In the genomic region with DNA sequence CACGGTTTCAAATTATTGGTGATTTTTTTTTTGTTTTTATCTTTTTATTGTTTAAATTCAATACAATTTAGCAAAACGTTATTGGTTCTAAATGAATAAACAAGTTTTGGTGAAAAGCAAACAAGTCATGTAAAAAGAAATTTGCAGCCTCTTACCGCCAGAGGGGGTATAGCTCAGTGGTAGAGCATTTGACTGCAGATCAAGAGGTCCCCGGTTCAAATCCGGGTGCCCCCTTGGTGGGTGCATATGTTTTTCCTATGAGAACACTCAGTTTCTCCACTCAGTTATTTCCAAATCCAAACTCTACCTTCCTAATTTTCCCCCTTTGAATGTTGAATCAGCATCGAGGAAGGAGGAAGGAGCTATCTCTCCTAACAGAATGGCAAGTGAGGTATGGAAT, we compare ENCODE assay signal across 10 mouse cellular contexts. TPM values are rescaled to one million over a fixed set of nuclear protein-coding genes. Genes with fewer than 3 reads are reported as not detected.
A peak's percentile ranks its signal among the peaks of the same experiment; 100 is the strongest.
DNase-seq lines count a peak whose midpoint lies in the region; ATAC-seq and TF ChIP-seq lines count a peak whose summit lies in the region.
"Had no signal": no experiment of that assay in that cellular context is flagged by ENCODE, and none has a peak within 500 bp of the region (broad histone marks: within the 10 kb centered on the region; RNA-seq: fewer than 3 reads in every experiment).

No protein-coding gene starts in this region.

- dilution Hi-C loops in CH12.LX (cut with MboI; ENCODE audit: extremely low pct_ligation_motif_present, extremely low pct_unique_long_range_greater_than_20kb, low sequenced_read_pairs), result no loop called here

- H3K4me3 ChIP-seq in heart, embryonic 11.5 days (ENCODE audit: low read depth, low read length), result no peak overlapping the region
- peak overlapping the region; percentile 7 to 26 (median 19) for H3K4me3 ChIP-seq in CH12.LX (replicated peaks in 1 of 3; ENCODE audit: low read depth in 2 of 3, low read length in 2 of 3, poor library complexity in 1 of 3)
- H3K4me3 ChIP-seq: limb, embryonic 12.5 days had no signal

- H3K36me3 ChIP-seq in heart, embryonic 11.5 days (ENCODE audit: control insufficient read depth, insufficient read depth, low read length), result no peaks in the 10 kb centered on the region
- peaks cover 0 to under 1% of the 10 kb centered on the region in 2 experiments for H3K36me3 ChIP-seq in CH12.LX (replicated peaks in 1 of 2; ENCODE audit: control insufficient read depth in 1 of 2, insufficient read depth in 1 of 2, low read length in 1 of 2)
- H3K36me3 ChIP-seq: limb, embryonic 12.5 days had no signal

- no peak for TF ChIP-seq POLR2A in CH12.LX (IDR thresholded peaks at IDR 0.05; ENCODE audit: low read depth, low read length)
- TF ChIP-seq POLR2A in brain, embryonic 14.5 days (IDR thresholded peaks at IDR 0.05; ENCODE audit: borderline replicate concordance, extremely low read depth, insufficient read depth, insufficient read length, poor library complexity, severe bottlenecking), result no peak

- WGBS in heart, embryonic 11.5 days (ENCODE audit: insufficient replicate concordance), result 5% methylated on average over 6 of the region's 6 CpGs

- no peak overlapping the region for H3K4me2 ChIP-seq in heart, embryonic 11.5 days
- H3K4me2 ChIP-seq in CH12.LX (ENCODE audit: insufficient read depth, low read depth, poor library complexity, severe bottlenecking), result no peak overlapping the region
- H3K4me2 ChIP-seq: limb, embryonic 12.5 days had no signal

- no peak for ATAC-seq in heart, embryonic 11.5 days (replicated peaks; ENCODE audit: insufficient number of reproducible peaks, low FRiP score, low TSS enrichment)
- ATAC-seq in inflammation-experienced regulatory T-cells, adult 6 months, result no peak

- H3K4me1 ChIP-seq in heart, embryonic 11.5 days (ENCODE audit: control insufficient read depth, insufficient read depth, low read length), result peaks cover 15% of the 10 kb centered on the region
- peaks cover 13 to 51% of the 10 kb centered on the region in 2 experiments for H3K4me1 ChIP-seq in CH12.LX (ENCODE audit: control insufficient read depth in 1 of 2, insufficient read depth in 2 of 2)

- no peaks in the 10 kb centered on the region for H3K9me3 ChIP-seq in heart, embryonic 11.5 days (replicated peaks; ENCODE audit: control insufficient read depth, low read length)
- H3K9me3 ChIP-seq in CH12.LX (replicated peaks; ENCODE audit: low read length), result no peaks in the 10 kb centered on the region
- H3K9me3 ChIP-seq: limb, embryonic 12.5 days had no signal

- DNase-seq in heart, adult 8-10 months (ENCODE audit: low spot score), result peak; percentile 85
- DNase-seq in CH12.LX (ENCODE audit: extremely low read depth), result peak; percentile 88
- peak; percentile 73 for DNase-seq in brain, embryonic 14.5 days (ENCODE audit: low read depth)
- peak; percentile 48 for DNase-seq in gastrocnemius, postnatal 25 days
- peak; percentile 66 for DNase-seq in left cerebral cortex, postnatal 36 days (ENCODE audit: low spot score in 2 of 2)
- peak; percentile 82 for DNase-seq in retina, embryonic 14.5 days (ENCODE audit: low spot score)

- intact Hi-C loops in left cerebral cortex, postnatal 36 days (cut with DNase I), result loop anchor here (1.0 to 2.0 kb wide), 2 partner anchors 14 to 191 kb away; partner anchors contain the start of gene Rpl23

- H3K9ac ChIP-seq in heart, embryonic 11.5 days (ENCODE audit: low read depth, low read length), result no peak overlapping the region
- no peak overlapping the region for H3K9ac ChIP-seq in CH12.LX (ENCODE audit: insufficient read depth, low read depth)
- H3K9ac ChIP-seq: limb, embryonic 12.5 days had no signal

- no peak; the same call in 1 of the 2 replicates for TF ChIP-seq RAD21 in CH12.LX (IDR thresholded peaks at IDR 0.05; ENCODE audit: low read depth, low read length)

- H3K27ac ChIP-seq in heart, embryonic 11.5 days (ENCODE audit: low read depth, low read length), result no peak overlapping the region
- H3K27ac ChIP-seq in CH12.LX (ENCODE audit: insufficient read depth, low read depth), result no peak overlapping the region
- H3K27ac ChIP-seq: limb, embryonic 12.5 days had no signal

- in situ Hi-C loops in CH12.LX (cut with MboI; ENCODE audit: low pct_ligation_motif_present, low pct_unique_long_range_greater_than_20kb, low sequenced_read_pairs), result loop anchor here (5.0 kb wide), 3 partner anchors 45 to 190 kb away; partner anchors contain the start of genes B230217C12Rik, Fbxo47 and Plxdc1

- TF ChIP-seq CTCF in CH12.LX (conservative IDR thresholded peaks at IDR 0.05 in 1 of 2, IDR thresholded peaks at IDR 0.05 in 1 of 2; ENCODE audit: low read depth in 2 of 2, low read length in 2 of 2), result peak in 1 of 2 experiments; percentile 42; a peak in 2 of 4 replicates
- peak; percentile 9; the same call in 1 of the 2 replicates for TF ChIP-seq CTCF in brain, embryonic 14.5 days (IDR thresholded peaks at IDR 0.05; ENCODE audit: borderline replicate concordance, extremely low read depth, insufficient read depth, insufficient read length)

- TF ChIP-seq EP300 in CH12.LX (IDR thresholded peaks at IDR 0.05; ENCODE audit: low read length), result no peak

- H3K79me2 ChIP-seq in CH12.LX (replicated peaks; ENCODE audit: control insufficient read depth, extremely low read depth, insufficient read depth, poor library complexity, severe bottlenecking), result no peaks in the 10 kb centered on the region

- no peaks in the 10 kb centered on the region for H3K27me3 ChIP-seq in heart, embryonic 11.5 days (ENCODE audit: control insufficient read depth, insufficient read depth, low read length)
- H3K27me3 ChIP-seq in CH12.LX (replicated peaks), result no peaks in the 10 kb centered on the region
- H3K27me3 ChIP-seq: limb, embryonic 12.5 days had no signal

TF ChIP-seq in CH12.LX, 34 proteins besides CTCF, POLR2A, EP300 and RAD21 (continues in another document):
- peak; percentile 99 for TF ChIP-seq ELF1 (IDR thresholded peaks at IDR 0.05; ENCODE audit: low read depth, low read length)
- TF ChIP-seq PAX5 (IDR thresholded peaks at IDR 0.05; ENCODE audit: low read length), result no peak
- no peak for TF ChIP-seq CHD1 (IDR thresholded peaks at IDR 0.05; ENCODE audit: low read depth, low read length)
- TF ChIP-seq ZNF384 (IDR thresholded peaks at IDR 0.05; ENCODE audit: low read depth, low read length), result no peak
- peak; percentile 99 for TF ChIP-seq MAFK (IDR thresholded peaks at IDR 0.05; ENCODE audit: insufficient replicate concordance, low read length)
- TF ChIP-seq SIN3A (IDR thresholded peaks at IDR 0.05; ENCODE audit: low read length), result no peak

RNA-seq across cellular contexts. Expression of gene Lasp1, which starts 1.9 kb away (rescaled TPM):
- total RNA-seq in heart, adult 8-10 months (2022), result 10 to 100 TPM; 20.1 to 32.0 (median 25.8) TPM
- polyA plus RNA-seq in heart, embryonic 11.5 days (2014; fragmentation: Nextera tagmentation; extraction: Ambion mirVana), result 30.0 and 37.5 TPM in 2 replicates
- total RNA-seq in CH12.LX (2012; rRNA removed) (16.8 and 18.6 TPM in 2 replicates), CH12.LX (2014; rRNA removed) (12.3 and 12.5 TPM in 2 replicates)
- 45.1 and 45.4 TPM in 2 replicates for polyA plus RNA-seq in CH12.LX (2012; ENCODE audit: insufficient read length, low read depth)
- polyA plus RNA-seq in brain, embryonic 14.5 days (2012; rRNA removed), result 91.7 and 139 TPM in 2 replicates
- 10 to 100 TPM; 18.3 to 21.9 TPM for total RNA-seq in gastrocnemius, postnatal 25 days (2021)
- 100 to 1,000 TPM; 175 to 183 TPM for total RNA-seq in left cerebral cortex, postnatal 36 days (2021)
- 10 to 100 TPM; 38.6 to 64.7 (median 40.7) TPM for polyA plus RNA-seq in inflammation-experienced regulatory T-cells, adult 6 months (2017; shearing (Covaris generic))

RNA-seq across cellular contexts. Expression of gene Rpl23, which starts 14.7 kb away (rescaled TPM):
- 100 to 1,000 TPM; 425 to 610 (median 521) TPM for total RNA-seq in heart, adult 8-10 months (2022)
- 461 and 517 TPM in 2 replicates for polyA plus RNA-seq in heart, embryonic 11.5 days (2014; fragmentation: Nextera tagmentation; extraction: Ambion mirVana)
- 2,073 and 2,338 TPM in 2 replicates for total RNA-seq in CH12.LX (2012; rRNA removed)
- 1,878 and 2,226 TPM in 2 replicates for total RNA-seq in CH12.LX (2014; rRNA removed)
- 1,387 and 2,564 TPM in 2 replicates for polyA plus RNA-seq in CH12.LX (2012; ENCODE audit: insufficient read length, low read depth)
- 396 and 444 TPM in 2 replicates for polyA plus RNA-seq in brain, embryonic 14.5 days (2012; rRNA removed)
- total RNA-seq in gastrocnemius, postnatal 25 days (2021), result 100 to 1,000 TPM; 379 to 436 TPM
- 100 to 1,000 TPM; 330 to 339 TPM for total RNA-seq in left cerebral cortex, postnatal 36 days (2021)
- 1,000 to 10,000 TPM in 2 of 3 experiments, 100 to 1,000 TPM in 1; 686 to 1,148 (median 1,072) TPM for polyA plus RNA-seq in inflammation-experienced regulatory T-cells, adult 6 months (2017; shearing (Covaris generic))

RNA-seq across cellular contexts. Expression of gene 1700001P01Rik, which starts 21.2 kb away (rescaled TPM):
- total RNA-seq in heart, adult 8-10 months (2022), result not detected
- 0.38 TPM in 1 of 2 replicates, not detected in the other for polyA plus RNA-seq in heart, embryonic 11.5 days (2014; fragmentation: Nextera tagmentation; extraction: Ambion mirVana)
- total RNA-seq in CH12.LX (2012; rRNA removed), result 0.47 and 0.50 TPM in 2 replicates
- not detected in 2 replicates for total RNA-seq in CH12.LX (2014; rRNA removed)
- polyA plus RNA-seq in CH12.LX (2012; ENCODE audit: insufficient read length, low read depth), result 0.41 TPM in 1 of 2 replicates, not detected in the other
- 0.46 and 0.69 TPM in 2 replicates for polyA plus RNA-seq in brain, embryonic 14.5 days (2012; rRNA removed)
- not detected for total RNA-seq in gastrocnemius, postnatal 25 days (2021)
- 1 to 10 TPM in 1 of 2 experiments, not detected in 1; 1.1 TPM for total RNA-seq in left cerebral cortex, postnatal 36 days (2021)
- under 1 TPM in 1 of 3 experiments, not detected in 2; 0.56 TPM for polyA plus RNA-seq in inflammation-experienced regulatory T-cells, adult 6 months (2017; shearing (Covaris generic))
- total RNA-seq: common myeloid progenitor, adult 5-6 weeks had no signal
- polyA plus RNA-seq: limb, embryonic 12.5 days had no signal

RNA-seq across cellular contexts. Expression of gene Cwc25, which starts 30.6 kb away (rescaled TPM):
- 1 to 10 TPM; 6.1 to 7.1 (median 6.3) TPM for total RNA-seq in heart, adult 8-10 months (2022)
- polyA plus RNA-seq in heart, embryonic 11.5 days (2014; fragmentation: Nextera tagmentation; extraction: Ambion mirVana), result 9.2 and 9.9 TPM in 2 replicates
- total RNA-seq in CH12.LX (2012; rRNA removed) (16.7 and 17.3 TPM in 2 replicates), CH12.LX (2014; rRNA removed) (19.3 and 19.6 TPM in 2 replicates)
- polyA plus RNA-seq in CH12.LX (2012; ENCODE audit: insufficient read length, low read depth), result 21.5 and 21.7 TPM in 2 replicates
- 19.7 and 21.2 TPM in 2 replicates for polyA plus RNA-seq in brain, embryonic 14.5 days (2012; rRNA removed)
- total RNA-seq in gastrocnemius, postnatal 25 days (2021), result 1 to 10 TPM; 4.9 to 6.4 TPM
- 10 to 100 TPM; 20.2 to 20.7 TPM for total RNA-seq in left cerebral cortex, postnatal 36 days (2021)
- 10 to 100 TPM; 23.0 to 28.1 (median 23.0) TPM for polyA plus RNA-seq in inflammation-experienced regulatory T-cells, adult 6 months (2017; shearing (Covaris generic))

RNA-seq across cellular contexts. Expression of gene B230217C12Rik, which starts 43.7 kb away (rescaled TPM):
- total RNA-seq in heart, adult 8-10 months (2022), result 1 to 10 TPM in 1 of 4 experiments, under 1 TPM in 3; 0.22 to 1.7 (median 0.51) TPM
- 8.2 and 8.3 TPM in 2 replicates for polyA plus RNA-seq in heart, embryonic 11.5 days (2014; fragmentation: Nextera tagmentation; extraction: Ambion mirVana)
- 4.6 and 4.9 TPM in 2 replicates for total RNA-seq in CH12.LX (2012; rRNA removed)
- 13.7 and 14.0 TPM in 2 replicates for total RNA-seq in CH12.LX (2014; rRNA removed)
- polyA plus RNA-seq in CH12.LX (2012; ENCODE audit: insufficient read length, low read depth), result 11.9 and 12.4 TPM in 2 replicates
- polyA plus RNA-seq in brain, embryonic 14.5 days (2012; rRNA removed), result 26.7 and 27.3 TPM in 2 replicates
- total RNA-seq in gastrocnemius, postnatal 25 days (2021), result under 1 TPM; 0.48 to 0.67 TPM
- 10 to 100 TPM; 79.9 to 81.0 TPM for total RNA-seq in left cerebral cortex, postnatal 36 days (2021)
- polyA plus RNA-seq in inflammation-experienced regulatory T-cells, adult 6 months (2017; shearing (Covaris generic)), result 1 to 10 TPM; 2.1 to 3.0 (median 2.3) TPM

Comparison
In these comparisons a context has a peak if more than half of its experiments do, and no peak if none do; other contexts are left out.
1. RNA of gene Lasp1, which starts 1.9 kb away (total RNA-seq): 175 to 183 TPM in left cerebral cortex, postnatal 36 days; 20.1 to 32.0 TPM in heart, adult 8-10 months, 18.3 to 21.9 TPM in gastrocnemius, postnatal 25 days and 12.3 to 18.6 TPM in CH12.LX; every median in the first group is over 4 times any median in the second.
2. Peak in every context shown above with its lines, with median percentiles within 50 percentile points of each other: DNase-seq.